ENCODE assay signal across 25 mouse cellular contexts in the genomic region with DNA sequence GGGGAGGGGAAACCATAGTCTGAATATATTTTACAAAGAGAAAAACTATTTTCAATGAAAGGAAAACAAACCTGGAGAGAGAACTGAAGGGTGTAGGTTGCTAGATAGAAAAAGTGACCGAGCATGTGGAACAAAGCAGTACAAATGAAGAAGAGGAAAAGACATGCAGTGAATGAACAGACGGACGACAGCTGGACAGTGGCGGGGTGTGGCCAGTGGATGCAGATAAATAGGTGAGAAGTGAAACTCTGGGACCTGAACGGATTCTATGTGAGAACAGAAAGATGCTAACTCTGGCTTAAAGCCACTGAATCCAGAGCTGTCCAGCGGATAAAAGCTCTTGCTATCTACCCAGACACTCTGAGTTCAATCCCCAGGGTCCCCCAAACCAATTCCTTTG. TPM values are rescaled to one million over a fixed set of nuclear protein-coding genes. Genes with fewer than 3 reads are reported as not detected.
A peak's percentile ranks its signal among the peaks of the same experiment; 100 is the strongest.
DNase-seq lines count a peak whose midpoint lies in the region; ATAC-seq and TF ChIP-seq lines count a peak whose summit lies in the region.
"Had no signal": no experiment of that assay in that cellular context is flagged by ENCODE, and none has a peak within 500 bp of the region (broad histone marks: within the 10 kb centered on the region; RNA-seq: fewer than 3 reads in every experiment).

No protein-coding gene starts in this region.

- dilution Hi-C loops in CH12.LX (cut with MboI; ENCODE audit: extremely low pct_ligation_motif_present, extremely low pct_unique_long_range_greater_than_20kb, low sequenced_read_pairs): no loop called here

- H3K36me3 ChIP-seq in hindbrain, embryonic 10.5 days: no peaks in the 10 kb centered on the region
- H3K36me3 ChIP-seq in hindbrain, embryonic 14.5 days (replicated peaks; ENCODE audit: control insufficient read depth, insufficient read depth): no peaks in the 10 kb centered on the region
- no peaks in the 10 kb centered on the region for H3K36me3 ChIP-seq in lung, embryonic 16.5 days (ENCODE audit: control insufficient read depth, insufficient read depth, low read length)
- peaks cover 0 to 19% of the 10 kb centered on the region in 2 experiments for H3K36me3 ChIP-seq in CH12.LX (replicated peaks in 1 of 2; ENCODE audit: control insufficient read depth in 1 of 2, insufficient read depth in 1 of 2, low read length in 1 of 2)
- H3K36me3 ChIP-seq: heart, embryonic 13.5 days; hindbrain, embryonic 13.5 days had no signal

- no peak for ATAC-seq in hindbrain, embryonic 14.5 days (ENCODE audit: low FRiP score)
- no peak for ATAC-seq in lung, embryonic 16.5 days (ENCODE audit: low read depth)

- H3K27ac ChIP-seq in hindbrain, embryonic 10.5 days: peak overlapping the region; percentile 46; the same call in 1 of the 2 replicates
- no peak overlapping the region for H3K27ac ChIP-seq in hindbrain, embryonic 14.5 days
- H3K27ac ChIP-seq in layer of hippocampus, adult 2 months: peak overlapping the region; percentile 21; the same call in 1 of the 2 replicates
- H3K27ac ChIP-seq in lung, embryonic 16.5 days (ENCODE audit: low read length): peak overlapping the region; percentile 90
- H3K27ac ChIP-seq in CH12.LX (ENCODE audit: insufficient read depth, low read depth): no peak overlapping the region
- H3K27ac ChIP-seq: forebrain, embryonic 13.5 days; heart, embryonic 10.5 days; hindbrain, embryonic 13.5 days had no signal

- no peaks in the 10 kb centered on the region for H3K9me3 ChIP-seq in hindbrain, embryonic 10.5 days
- H3K9me3 ChIP-seq in hindbrain, embryonic 14.5 days (ENCODE audit: control insufficient read depth, low read length): no peaks in the 10 kb centered on the region
- H3K9me3 ChIP-seq in lung, embryonic 16.5 days (ENCODE audit: control insufficient read depth, low read length): no peaks in the 10 kb centered on the region
- no peaks in the 10 kb centered on the region for H3K9me3 ChIP-seq in CH12.LX (replicated peaks; ENCODE audit: low read length)
- H3K9me3 ChIP-seq: forebrain, embryonic 10.5 days; forebrain, embryonic 13.5 days; heart, embryonic 10.5 days; heart, embryonic 13.5 days; hindbrain, embryonic 13.5 days had no signal

- in situ Hi-C loops in CH12.LX (cut with MboI; ENCODE audit: low pct_ligation_motif_present, low pct_unique_long_range_greater_than_20kb, low sequenced_read_pairs): no loop called here

- 73% methylated on average over 6 of the region's 6 CpGs for WGBS in hindbrain, embryonic 10.5 days
- WGBS in hindbrain, embryonic 14.5 days: 55% methylated on average over 6 of the region's 6 CpGs
- WGBS in lung, embryonic 16.5 days: 49% methylated on average over 6 of the region's 6 CpGs

- H3K4me3 ChIP-seq in hindbrain, embryonic 10.5 days: no peak overlapping the region
- H3K4me3 ChIP-seq in hindbrain, embryonic 14.5 days (replicated peaks; ENCODE audit: low read length): no peak overlapping the region
- H3K4me3 ChIP-seq in layer of hippocampus, adult 2 months: no peak overlapping the region
- no peak overlapping the region for H3K4me3 ChIP-seq in lung, embryonic 16.5 days (ENCODE audit: low read length)
- H3K4me3 ChIP-seq in CH12.LX (replicated peaks in 1 of 3; ENCODE audit: low read depth in 2 of 3, low read length in 2 of 3, poor library complexity in 1 of 3): no peak overlapping the region
- H3K4me3 ChIP-seq: forebrain, embryonic 10.5 days; forebrain, embryonic 13.5 days; heart, adult 2 months; heart, embryonic 10.5 days; heart, embryonic 13.5 days; hindbrain, embryonic 13.5 days had no signal

- H3K27me3 ChIP-seq in hindbrain, embryonic 10.5 days (ENCODE audit: insufficient read depth, poor library complexity, severe bottlenecking): no peaks in the 10 kb centered on the region
- no peaks in the 10 kb centered on the region for H3K27me3 ChIP-seq in hindbrain, embryonic 14.5 days (ENCODE audit: control insufficient read depth, insufficient read depth, low read length)
- H3K27me3 ChIP-seq in lung, embryonic 16.5 days (ENCODE audit: control insufficient read depth, insufficient read depth, low read depth, low read length): no peaks in the 10 kb centered on the region
- H3K27me3 ChIP-seq in CH12.LX (replicated peaks): no peaks in the 10 kb centered on the region
- H3K27me3 ChIP-seq: forebrain, embryonic 13.5 days; hindbrain, embryonic 13.5 days had no signal

- H3K79me2 ChIP-seq in CH12.LX (replicated peaks; ENCODE audit: control insufficient read depth, extremely low read depth, insufficient read depth, poor library complexity, severe bottlenecking): no peaks in the 10 kb centered on the region

- H3K4me2 ChIP-seq in hindbrain, embryonic 14.5 days (replicated peaks): no peak overlapping the region
- no peak overlapping the region for H3K4me2 ChIP-seq in lung, embryonic 16.5 days (ENCODE audit: low read depth, low read length)
- peak overlapping the region; percentile 88 for H3K4me2 ChIP-seq in CH12.LX (ENCODE audit: insufficient read depth, low read depth, poor library complexity, severe bottlenecking)
- H3K4me2 ChIP-seq: forebrain, embryonic 13.5 days; heart, embryonic 13.5 days; hindbrain, embryonic 13.5 days had no signal

- no peak overlapping the region for H3K9ac ChIP-seq in hindbrain, embryonic 14.5 days
- no peak overlapping the region for H3K9ac ChIP-seq in lung, embryonic 16.5 days (ENCODE audit: low read length)
- no peak overlapping the region for H3K9ac ChIP-seq in CH12.LX (ENCODE audit: insufficient read depth, low read depth)
- H3K9ac ChIP-seq: forebrain, embryonic 13.5 days; heart, embryonic 13.5 days; hindbrain, embryonic 13.5 days had no signal

- no peak for TF ChIP-seq POLR2A in CH12.LX (IDR thresholded peaks at IDR 0.05; ENCODE audit: low read depth, low read length)

- TF ChIP-seq CTCF in layer of hippocampus, adult 2 months (conservative IDR thresholded peaks at IDR 0.05): no peak
- no peak for TF ChIP-seq CTCF in CH12.LX (conservative IDR thresholded peaks at IDR 0.05 in 1 of 2, IDR thresholded peaks at IDR 0.05 in 1 of 2; ENCODE audit: low read depth in 2 of 2, low read length in 2 of 2)

- H3K4me1 ChIP-seq in hindbrain, embryonic 10.5 days (replicated peaks): peaks cover 54% of the 10 kb centered on the region
- H3K4me1 ChIP-seq in hindbrain, embryonic 14.5 days (replicated peaks; ENCODE audit: control insufficient read depth, insufficient read depth, low read length): peaks cover 15% of the 10 kb centered on the region
- peaks cover 27% of the 10 kb centered on the region for H3K4me1 ChIP-seq in lung, embryonic 16.5 days (replicated peaks; ENCODE audit: control insufficient read depth, insufficient read depth, low read length)
- H3K4me1 ChIP-seq in CH12.LX (ENCODE audit: control insufficient read depth in 1 of 2, insufficient read depth in 2 of 2): peaks cover 22 to 68% of the 10 kb centered on the region in 2 experiments

- no peak for TF ChIP-seq RAD21 in CH12.LX (IDR thresholded peaks at IDR 0.05; ENCODE audit: low read depth, low read length)

- DNase-seq in hindbrain, embryonic 10.5 days (ENCODE audit: low spot score): no peak
- no peak for DNase-seq in hindbrain, embryonic 14.5 days (ENCODE audit: low spot score)
- DNase-seq in layer of hippocampus, adult 2 months (ENCODE audit: low spot score in 2 of 2): no peak
- DNase-seq in layer of hippocampus, postnatal 36 days: no peak
- DNase-seq in lung, adult 18-20 months: no peak
- DNase-seq in CH12.LX (ENCODE audit: extremely low read depth): no peak
- no peak for DNase-seq in liver
- DNase-seq: adrenal gland, postnatal 14 days; B cell, adult 2 months; cerebellum, adult 11 months; cerebellum, adult 2 months; cerebellum, adult 9-11 months; cerebellum, postnatal 25 days; gastrocnemius, postnatal 10 days; gastrocnemius, postnatal 36 days; heart, postnatal 14 days; heart, postnatal 4 days had no signal

- TF ChIP-seq EP300 in CH12.LX (IDR thresholded peaks at IDR 0.05; ENCODE audit: low read length): peak; percentile 67

TF ChIP-seq in CH12.LX, 34 proteins besides CTCF, POLR2A, EP300 and RAD21 (continues in another document):
- TF ChIP-seq MYC (IDR thresholded peaks at IDR 0.05; ENCODE audit: low read depth, low read length): peak; percentile 59; the same call in 1 of the 2 replicates
- TF ChIP-seq ELF1 (IDR thresholded peaks at IDR 0.05; ENCODE audit: low read depth, low read length): no peak
- TF ChIP-seq RCOR1 (conservative IDR thresholded peaks at IDR 0.05; ENCODE audit: low read depth, low read length): no peak
- TF ChIP-seq IRF4 (IDR thresholded peaks at IDR 0.05; ENCODE audit: low read depth, low read length): peak; percentile 75; the same call in 1 of the 2 replicates
- TF ChIP-seq USF2 (conservative IDR thresholded peaks at IDR 0.05; ENCODE audit: low read depth, low read length): no peak
- no peak; the same call in 1 of the 2 replicates for TF ChIP-seq TCF12 (IDR thresholded peaks at IDR 0.05; ENCODE audit: low read depth, low read length)
- TF ChIP-seq NRF1 (IDR thresholded peaks at IDR 0.05; ENCODE audit: low read depth, low read length): no peak
- TF ChIP-seq MEF2A (IDR thresholded peaks at IDR 0.05; ENCODE audit: borderline replicate concordance, low read depth, low read length): no peak
- no peak for TF ChIP-seq E2F4 (IDR thresholded peaks at IDR 0.05; ENCODE audit: insufficient replicate concordance, low read depth, low read length)
- TF ChIP-seq POLR2AphosphoS2 (IDR thresholded peaks at IDR 0.05; ENCODE audit: low read depth, low read length): no peak
- TF ChIP-seq CHD1 (IDR thresholded peaks at IDR 0.05; ENCODE audit: low read depth, low read length): no peak
- no peak for TF ChIP-seq TBP (conservative IDR thresholded peaks at IDR 0.05; ENCODE audit: low read depth, low read length)
- no peak for TF ChIP-seq UBTF (IDR thresholded peaks at IDR 0.05; ENCODE audit: low read depth, low read length)
- no peak for TF ChIP-seq HCFC1 (IDR thresholded peaks at IDR 0.05; ENCODE audit: low read depth, low read length)
- no peak for TF ChIP-seq ZKSCAN1 (IDR thresholded peaks at IDR 0.05; ENCODE audit: borderline replicate concordance, low read depth, low read length)
- no peak for TF ChIP-seq MAFK (IDR thresholded peaks at IDR 0.05; ENCODE audit: insufficient replicate concordance, low read length)
- no peak for TF ChIP-seq JUND (conservative IDR thresholded peaks at IDR 0.05; ENCODE audit: low read depth, low read length)
- no peak for TF ChIP-seq NELFE (IDR thresholded peaks at IDR 0.05; ENCODE audit: low read depth, low read length)

RNA-seq across cellular contexts. Expression of a gene that starts 25.2 kb away (rescaled TPM):
- polyA plus RNA-seq in hindbrain, embryonic 10.5 days (2016; fragmentation: Nextera tagmentation; extraction: Ambion mirVana): 22.8 and 26.6 TPM in 2 replicates
- 29.6 and 30.6 TPM in 2 replicates for polyA plus RNA-seq in hindbrain, embryonic 14.5 days (2014; fragmentation: Nextera tagmentation; extraction: Ambion mirVana)
- total RNA-seq in layer of hippocampus, adult 2 months (2021): 10 to 100 TPM; 15.2 to 17.3 TPM
- 10 to 100 TPM; 16.5 to 18.1 TPM for total RNA-seq in layer of hippocampus, postnatal 36 days (2021)
- polyA plus RNA-seq in lung, embryonic 16.5 days (2015; fragmentation: Nextera tagmentation; extraction: Ambion mirVana): 49.0 and 56.2 TPM in 2 replicates
- total RNA-seq in CH12.LX (2012; rRNA removed): 60.6 and 64.5 TPM in 2 replicates
- 56.8 and 67.8 TPM in 2 replicates for total RNA-seq in CH12.LX (2014; rRNA removed)
- polyA plus RNA-seq in CH12.LX (2012; ENCODE audit: insufficient read length, low read depth): 156 and 168 TPM in 2 replicates
- total RNA-seq: MEL had no signal

Comparison
In these comparisons a context has a peak if more than half of its experiments do, and no peak if none do; other contexts are left out.
1. H3K27ac ChIP-seq: peak in hindbrain, embryonic 10.5 days (single experiment), layer of hippocampus, adult 2 months (single experiment) and lung, embryonic 16.5 days (single experiment); none in hindbrain, embryonic 14.5 days (single experiment) and CH12.LX (single experiment).